Mouse (Mus musculus): ENCODE measurements around the gene Trpm3.

DNA sequence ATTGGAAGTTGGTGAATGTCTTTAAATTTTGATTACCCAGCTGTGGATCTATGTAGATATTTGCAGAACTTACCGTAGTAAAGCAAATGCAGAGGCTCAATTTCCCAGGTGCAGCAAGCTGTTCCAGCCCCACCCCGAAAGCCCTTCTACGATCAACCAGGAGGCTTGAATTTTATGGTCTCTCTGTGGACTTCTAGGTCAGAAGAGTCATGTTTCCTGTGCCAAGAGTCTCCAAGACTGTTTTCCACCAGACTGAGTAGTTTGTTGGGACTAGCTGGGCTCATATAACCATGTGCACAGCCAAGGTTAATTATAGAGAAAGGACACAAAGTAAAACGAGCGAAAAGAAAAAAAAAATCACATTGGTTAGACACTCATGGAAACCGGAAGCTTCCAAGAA is 364.6 kb downstream of the Trpm3 start:
- TF ChIP-seq POLR2A (IDR thresholded peaks at IDR 0.05; ENCODE audit: control insufficient read depth, extremely low read depth, insufficient read depth, low read length, poor library complexity) (no peak), CTCF (IDR thresholded peaks at IDR 0.05; ENCODE audit: borderline replicate concordance, control insufficient read depth, extremely low read depth, insufficient read depth, low read length, poor library complexity) (no peak)
